Mouse (Mus musculus) testis, adult 2 months (tissue): ENCODE results near the gene Saa4.
"Not testable (repeated sequence)": the region's sequence is repeated elsewhere in the genome, so short reads cannot be mapped to it uniquely, and the experiment has no call there.

ENCODE experiments used
- CTCF ChIP-seq: fragments of 200-500 bp; IDR thresholded peaks from 2 replicates; pipeline ENCODE4 v1.5.1; 2012; ENCODE audit warnings: low read depth, mild to moderate bottlenecking, inconsistent platforms, low read length, moderate library complexity; ENCODE audit not compliant: control insufficient read depth, insufficient read depth, insufficient replicate concordance
- POLR2A ChIP-seq: fragments of 200-500 bp; IDR thresholded peaks from 2 replicates; pipeline ENCODE4 v1.6.1; 2012; ENCODE audit warnings: low read depth, mild to moderate bottlenecking, inconsistent platforms, low read length, moderate library complexity; ENCODE audit not compliant: control insufficient read depth

DNA sequence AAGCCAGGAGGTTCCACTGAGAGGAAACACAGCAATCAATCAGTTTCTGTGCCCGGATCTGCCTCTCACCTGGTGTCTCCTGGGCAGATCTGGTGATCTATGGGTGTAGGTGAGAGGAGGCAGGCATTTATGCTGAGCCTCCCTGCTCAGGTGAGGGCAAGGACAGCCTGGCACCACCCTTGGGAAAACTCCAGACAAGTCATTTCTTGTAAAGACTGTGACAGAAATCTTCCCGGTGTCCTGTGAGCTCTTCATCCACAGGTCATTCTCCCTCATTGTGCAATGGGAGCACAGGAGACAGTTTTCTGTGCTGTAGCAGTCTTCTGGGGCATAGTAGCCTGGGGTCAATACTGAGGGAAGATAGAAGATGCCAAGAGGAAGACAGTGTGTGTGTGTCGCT, 10.5 kb upstream of the Saa4 start, which contains the start of gene Saa1:
- not testable (repeated sequence) for TF ChIP-seq CTCF, POLR2A
